Mouse (Mus musculus): Measurements from ENCODE around the gene Zmynd8.

DNA sequence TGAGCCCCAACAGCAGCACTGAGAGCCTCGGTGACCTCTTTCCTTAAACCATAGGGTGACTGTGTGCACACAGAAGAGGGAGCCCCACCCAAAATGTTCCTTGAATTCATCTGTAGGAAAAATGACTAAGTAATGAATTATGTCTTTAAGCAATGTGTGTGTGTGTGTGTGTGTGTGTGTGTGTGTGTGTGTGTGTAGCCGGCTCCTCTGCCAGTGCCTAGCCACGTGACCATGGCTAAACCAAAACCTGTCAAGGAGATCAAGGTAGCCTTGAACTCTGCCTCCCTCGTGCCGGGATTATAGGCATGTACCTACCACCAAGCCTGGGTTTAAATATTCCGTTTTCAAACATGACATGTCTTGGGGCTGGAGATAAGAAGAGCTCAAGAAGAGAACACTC, 57.0 kb downstream of the Zmynd8 start:
- TF ChIP-seq POLR2A (IDR thresholded peaks at IDR 0.05; ENCODE audit: control insufficient read depth, extremely low read depth, insufficient read depth, low read length, poor library complexity) (no peak), CTCF (IDR thresholded peaks at IDR 0.05; ENCODE audit: borderline replicate concordance, control insufficient read depth, extremely low read depth, insufficient read depth, low read length, poor library complexity) (no peak)

All from thymus, adult 2 months (tissue).